Mouse (Mus musculus): Measurements from ENCODE around the gene Daam1.

DNA sequence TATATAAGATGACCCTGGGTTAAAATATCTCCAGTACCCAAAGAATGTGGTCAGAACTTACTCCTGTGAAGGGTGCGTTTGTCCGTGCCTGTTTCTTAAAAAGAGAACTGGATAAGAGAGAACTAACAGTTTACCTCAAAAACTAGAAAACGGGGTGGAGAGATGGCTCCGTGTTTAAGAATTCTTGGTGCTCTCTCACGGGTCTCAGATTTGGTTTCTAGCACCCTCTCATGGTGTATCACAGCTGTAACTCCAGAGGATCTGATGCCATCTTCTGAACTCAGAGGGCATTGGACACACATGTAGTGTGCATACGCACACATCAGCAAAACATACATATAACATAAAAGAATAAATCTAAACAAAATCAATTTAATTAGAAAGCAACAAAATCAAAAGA lies 181.2 kb downstream of the Daam1 start:
- no peak for TF ChIP-seq CTCF (IDR thresholded peaks at IDR 0.05; ENCODE audit: extremely low read depth, insufficient read depth, insufficient read length, insufficient replicate concordance)
- TF ChIP-seq POLR2A (IDR thresholded peaks at IDR 0.05; ENCODE audit: low read depth, low read length), result no peak

Data from spleen, adult 2 months (tissue).